Mouse (Mus musculus): ENCODE measurements at regions not wholly inside any gene's neighbourhood (a gene's known extent, or its start where the extent isn't known, plus 50 kb on each side); places are given as distances from the start of the nearest gene placed in this dataset.
A peak's percentile ranks its signal among the peaks of the same experiment; 100 is the strongest.

GRCm38 (mm10) chr5:120301672-120302071 is 129.8 kb upstream of the Lhx5 start:
- Histone ChIP-seq H3K4me1 (ENCODE audit: control insufficient read depth, insufficient read depth, low read length) (0 out of 2 replicates have a peak, but pooled peaks cover 8% of the 10 kb centered on the region), H3K36me3 (ENCODE audit: control insufficient read depth, insufficient read depth, low read length) (no peaks in the 10 kb centered on the region), H3K27ac (ENCODE audit: low read depth, low read length) (no peak overlapping the region), H3K9me3 (ENCODE audit: control insufficient read depth, low read length) (no peaks in the 10 kb centered on the region), H3K4me3 (ENCODE audit: low read length) (peak overlapping the region; percentile 31; the same call in 1 of the 2 replicates), H3K27me3 (ENCODE audit: control insufficient read depth, insufficient read depth, low read length) (peaks cover 57% of the 10 kb centered on the region), H3K4me2 (replicated peaks; ENCODE audit: low read depth, low read length) (peak overlapping the region; percentile 44), H3K9ac (ENCODE audit: low read depth, low read length) (no peak overlapping the region)
- WGBS = 3% methylated on average over 15 of the region's 16 CpGs
- ATAC-seq (ENCODE audit: low FRiP score, low TSS enrichment) = no peak

- peak overlapping the region; percentile 14; the same call in 1 of the 2 replicates for H3K9ac ChIP-seq (ENCODE audit: low read depth, low read length)
- 0 out of 2 replicates have a peak, but pooled peaks cover 8% of the 10 kb centered on the region for H3K4me1 ChIP-seq (ENCODE audit: control insufficient read depth, insufficient read depth, low read length)
- H3K27ac ChIP-seq (ENCODE audit: low read depth, low read length) = no peak overlapping the region
- no peaks in the 10 kb centered on the region for H3K9me3 ChIP-seq (ENCODE audit: control insufficient read depth, low read length)
- 0 out of 2 replicates have a peak, but pooled peaks have one; percentile 23 for ATAC-seq (ENCODE audit: low FRiP score, low TSS enrichment)
- WGBS = under 1% methylated on average over 46 of the region's 47 CpGs
- H3K4me3 ChIP-seq (ENCODE audit: low read length) = peak overlapping the region; percentile 31
- peaks cover 55% of the 10 kb centered on the region for H3K27me3 ChIP-seq (ENCODE audit: control insufficient read depth, insufficient read depth, low read length)
- peak overlapping the region; percentile 44 for H3K4me2 ChIP-seq (replicated peaks; ENCODE audit: low read depth, low read length)
- H3K36me3 ChIP-seq (ENCODE audit: control insufficient read depth, insufficient read depth, low read length) = no peaks in the 10 kb centered on the region
Observed at GRCm38 (mm10) chr5:120302307-120302706, 129.2 kb upstream of the Lhx5 start.

- 6% methylated on average over 12 of the region's 13 CpGs for WGBS
- Histone ChIP-seq H3K27me3 (ENCODE audit: control insufficient read depth, insufficient read depth, low read length) (peaks cover 46% of the 10 kb centered on the region), H3K9me3 (ENCODE audit: control insufficient read depth, low read length) (no peaks in the 10 kb centered on the region), H3K4me1 (ENCODE audit: control insufficient read depth, insufficient read depth, low read length) (0 out of 2 replicates have a peak, but pooled peaks cover 8% of the 10 kb centered on the region), H3K27ac (ENCODE audit: low read depth, low read length) (no peak overlapping the region), H3K4me3 (ENCODE audit: low read length) (peak overlapping the region; percentile 13; the same call in 1 of the 2 replicates), H3K4me2 (replicated peaks; ENCODE audit: low read depth, low read length) (peak overlapping the region; percentile 33), H3K9ac (ENCODE audit: low read depth, low read length) (no peak overlapping the region), H3K36me3 (ENCODE audit: control insufficient read depth, insufficient read depth, low read length) (no peaks in the 10 kb centered on the region)
- peak; percentile 43; the same call in 1 of the 2 replicates for ATAC-seq (ENCODE audit: low FRiP score, low TSS enrichment)
Observed at GRCm38 (mm10) chr5:120304295-120304701, 127.2 kb upstream of the Lhx5 start.

- 87% methylated on average over 6 of the region's 6 CpGs for WGBS
- Histone ChIP-seq H3K36me3 (ENCODE audit: control insufficient read depth, insufficient read depth, low read length) (no peaks in the 10 kb centered on the region), H3K9me3 (ENCODE audit: control insufficient read depth, low read length) (peaks cover 4% of the 10 kb centered on the region), H3K27me3 (ENCODE audit: control insufficient read depth, insufficient read depth, low read length) (no peaks in the 10 kb centered on the region), H3K27ac (ENCODE audit: low read depth, low read length) (no peak overlapping the region), H3K4me3 (ENCODE audit: low read length) (no peak overlapping the region), H3K4me2 (replicated peaks; ENCODE audit: low read depth, low read length) (no peak overlapping the region), H3K4me1 (ENCODE audit: control insufficient read depth, insufficient read depth, low read length) (no peaks in the 10 kb centered on the region), H3K9ac (ENCODE audit: low read depth, low read length) (no peak overlapping the region)
- ATAC-seq (ENCODE audit: low FRiP score, low TSS enrichment) = no peak
Observed at GRCm38 (mm10) chr5:120312299-120312698, 119.2 kb upstream of the Lhx5 start.

- no peak for ATAC-seq (ENCODE audit: low FRiP score, low TSS enrichment)
- H3K27ac ChIP-seq (ENCODE audit: low read depth, low read length) = no peak overlapping the region
- 78% methylated on average over 6 of the region's 6 CpGs for WGBS
- peaks cover 4% of the 10 kb centered on the region for H3K9me3 ChIP-seq (ENCODE audit: control insufficient read depth, low read length)
- no peaks in the 10 kb centered on the region for H3K4me1 ChIP-seq (ENCODE audit: control insufficient read depth, insufficient read depth, low read length)
- no peak overlapping the region for H3K4me2 ChIP-seq (replicated peaks; ENCODE audit: low read depth, low read length)
- H3K36me3 ChIP-seq (ENCODE audit: control insufficient read depth, insufficient read depth, low read length) = no peaks in the 10 kb centered on the region
- no peak overlapping the region for H3K4me3 ChIP-seq (ENCODE audit: low read length)
- no peak overlapping the region for H3K9ac ChIP-seq (ENCODE audit: low read depth, low read length)
- H3K27me3 ChIP-seq (ENCODE audit: control insufficient read depth, insufficient read depth, low read length) = 0 out of 2 replicates have a peak, but pooled peaks cover 2% of the 10 kb centered on the region
Observed at GRCm38 (mm10) chr5:120313984-120314383, 117.5 kb upstream of the Lhx5 start.

GRCm38 (mm10) chr5:120315116-120315515 is 116.4 kb upstream of the Lhx5 start:
- Histone ChIP-seq H3K4me1 (ENCODE audit: control insufficient read depth, insufficient read depth, low read length) (no peaks in the 10 kb centered on the region), H3K4me2 (replicated peaks; ENCODE audit: low read depth, low read length) (no peak overlapping the region), H3K27me3 (ENCODE audit: control insufficient read depth, insufficient read depth, low read length) (0 out of 2 replicates have a peak, but pooled peaks cover 2% of the 10 kb centered on the region), H3K9ac (ENCODE audit: low read depth, low read length) (no peak overlapping the region), H3K9me3 (ENCODE audit: control insufficient read depth, low read length) (peaks cover 4% of the 10 kb centered on the region), H3K36me3 (ENCODE audit: control insufficient read depth, insufficient read depth, low read length) (no peaks in the 10 kb centered on the region), H3K4me3 (ENCODE audit: low read length) (no peak overlapping the region), H3K27ac (ENCODE audit: low read depth, low read length) (no peak overlapping the region)
- WGBS = 57% methylated on average over 8 of the region's 8 CpGs
- ATAC-seq (ENCODE audit: low FRiP score, low TSS enrichment) = no peak

- Histone ChIP-seq H3K27ac (ENCODE audit: low read depth, low read length) (no peak overlapping the region), H3K9me3 (ENCODE audit: control insufficient read depth, low read length) (no peaks in the 10 kb centered on the region), H3K4me1 (ENCODE audit: control insufficient read depth, insufficient read depth, low read length) (no peaks in the 10 kb centered on the region), H3K36me3 (ENCODE audit: control insufficient read depth, insufficient read depth, low read length) (no peaks in the 10 kb centered on the region), H3K4me2 (replicated peaks; ENCODE audit: low read depth, low read length) (no peak overlapping the region), H3K4me3 (ENCODE audit: low read length) (no peak overlapping the region), H3K9ac (ENCODE audit: low read depth, low read length) (no peak overlapping the region), H3K27me3 (ENCODE audit: control insufficient read depth, insufficient read depth, low read length) (peaks cover 16% of the 10 kb centered on the region)
- 33% methylated on average over 1 of the region's 1 CpGs for WGBS
- ATAC-seq (ENCODE audit: low FRiP score, low TSS enrichment) = no peak
Observed at GRCm38 (mm10) chr5:120318951-120319350, 112.5 kb upstream of the Lhx5 start.

GRCm38 (mm10) chr5:120322031-120322731 is 109.3 kb upstream of the Lhx5 start:
- Histone ChIP-seq H3K4me3 (ENCODE audit: low read length) (peak overlapping the region; percentile 18), H3K4me2 (replicated peaks; ENCODE audit: low read depth, low read length) (peak overlapping the region; percentile 45), H3K27ac (ENCODE audit: low read depth, low read length) (no peak overlapping the region), H3K4me1 (ENCODE audit: control insufficient read depth, insufficient read depth, low read length) (no peaks in the 10 kb centered on the region), H3K36me3 (ENCODE audit: control insufficient read depth, insufficient read depth, low read length) (no peaks in the 10 kb centered on the region), H3K27me3 (ENCODE audit: control insufficient read depth, insufficient read depth, low read length) (peaks cover 16% of the 10 kb centered on the region), H3K9me3 (ENCODE audit: control insufficient read depth, low read length) (no peaks in the 10 kb centered on the region), H3K9ac (ENCODE audit: low read depth, low read length) (peak overlapping the region; percentile 45; the same call in 1 of the 2 replicates)
- no peak; the same call in 1 of the 2 replicates for ATAC-seq (ENCODE audit: low FRiP score, low TSS enrichment)
- WGBS = 2% methylated on average over 27 of the region's 30 CpGs

- 16% methylated on average over 12 of the region's 12 CpGs for WGBS
- Histone ChIP-seq H3K4me3 (ENCODE audit: low read length) (peak overlapping the region; percentile 18), H3K36me3 (ENCODE audit: control insufficient read depth, insufficient read depth, low read length) (no peaks in the 10 kb centered on the region), H3K4me2 (replicated peaks; ENCODE audit: low read depth, low read length) (peak overlapping the region; percentile 45), H3K4me1 (ENCODE audit: control insufficient read depth, insufficient read depth, low read length) (no peaks in the 10 kb centered on the region), H3K27ac (ENCODE audit: low read depth, low read length) (no peak overlapping the region), H3K27me3 (ENCODE audit: control insufficient read depth, insufficient read depth, low read length) (peaks cover 16% of the 10 kb centered on the region), H3K9ac (ENCODE audit: low read depth, low read length) (peak overlapping the region; percentile 45; the same call in 1 of the 2 replicates), H3K9me3 (ENCODE audit: control insufficient read depth, low read length) (no peaks in the 10 kb centered on the region)
- no peak for ATAC-seq (ENCODE audit: low FRiP score, low TSS enrichment)
Observed at GRCm38 (mm10) chr5:120322732-120323316, 108.7 kb upstream of the Lhx5 start.

Data from kidney, embryonic 14.5 days (tissue).